Mouse (Mus musculus) embryonic facial prominence, embryonic 14.5 days (tissue): Measurements from ENCODE around the gene Qsox2. TPM values are rescaled to one million over a fixed set of nuclear protein-coding genes. Genes with fewer than 3 reads are reported as not detected.

Experiments
- ATAC-seq: fragments of 200-750 bp; cut with Nextera tagmentation; 2 replicates; pipeline ENCODE4 v1.8.0; 2017; ENCODE audit warnings: low read depth, moderate number of reproducible peaks, moderate TSS enrichment
- DNase-seq: peaks from one replicate; pipeline ENCODE4 v3.0.0-alpha.2; 2015; ENCODE audit warnings: low spot score
- H3K27ac ChIP-seq: fragments of 300-500 bp; sonication (generic); replicated peaks from 2 replicates; pipeline ENCODE4 v1.5.1; 2014; ENCODE audit warnings: low read depth, mild to moderate bottlenecking, low read length, moderate library complexity
- H3K27me3 ChIP-seq: fragments of 300-500 bp; sonication (generic); replicated peaks from 2 replicates; pipeline ENCODE4 v1.6.1; 2014; ENCODE audit warnings: low read length; ENCODE audit not compliant: control insufficient read depth, insufficient read depth
- H3K36me3 ChIP-seq: fragments of 300-500 bp; sonication (generic); 2 replicates; pipeline ENCODE4 v1.6.1; 2014; ENCODE audit warnings: low read length, mixed read lengths; ENCODE audit not compliant: control insufficient read depth, insufficient read depth
- H3K4me1 ChIP-seq: fragments of 300-500 bp; sonication (generic); 2 replicates; pipeline ENCODE4 v1.6.1; 2014; ENCODE audit warnings: antibody characterized with exemption, low read length; ENCODE audit not compliant: control insufficient read depth, insufficient read depth
- H3K4me2 ChIP-seq: fragments of 300-500 bp; sonication (generic); 2 replicates; pipeline ENCODE4 v1.6.1; 2014; ENCODE audit warnings: low read depth, mild to moderate bottlenecking, low read length, moderate library complexity, mixed read lengths
- H3K4me3 ChIP-seq: fragments of 300-500 bp; sonication (generic); 2 replicates; pipeline ENCODE4 v1.5.1; 2014; ENCODE audit warnings: low read depth, mild to moderate bottlenecking, low read length
- H3K9ac ChIP-seq: fragments of 300-500 bp; sonication (generic); 2 replicates; pipeline ENCODE4 v1.6.1; 2014; ENCODE audit warnings: low read depth, mild to moderate bottlenecking, low read length, moderate library complexity, mixed read lengths
- H3K9me3 ChIP-seq: fragments of 300-500 bp; sonication (generic); 2 replicates; pipeline ENCODE4 v1.6.1; 2016; ENCODE audit warnings: low read length; ENCODE audit not compliant: control insufficient read depth
- WGBS: fragments of 180-500 bp; shearing (Covaris S2); extraction: QIAGEN DNeasy Blood & Tissue Kit; methylation state at CpG from one replicate; pipeline ENCODE4 v1.1.7; 2014; 5-methylcytosine and 5-hydroxymethylcytosine counted together
- polyA plus RNA-seq: library from polyadenylated mRNA; unstranded; fragments of >200 nt; fragmentation: Nextera tagmentation; extraction: Ambion mirVana; gene quantifications from 2 replicates; pipeline ENCODE4 v1.2.1, GENCODE M21; 2014

Gene Qsox2
- polyA plus RNA-seq, result 17.2 and 18.4 TPM in 2 replicates

- Histone ChIP-seq H3K36me3 (no peaks in the 10 kb centered on the region), H3K27me3 (no peaks in the 10 kb centered on the region), H3K4me3 (peak within 1 kb of the TSS; percentile 88), H3K9ac (peak within 1 kb of the TSS; percentile 87), H3K4me1 (peaks cover 8% of the 10 kb centered on the region; the same call in 1 of the 2 replicates), H3K27ac (peak within 1 kb of the TSS; percentile 79), H3K9me3 (no peaks in the 10 kb centered on the region), H3K4me2 (peak within 1 kb of the TSS; percentile 84)
- ATAC-seq (peak; percentile 92), DNase-seq (peak; percentile 96)
- 1% methylated on average over 33 of the region's 36 CpGs for WGBS
Observed at GRCm38 (mm10) chr2:26237290-26237782, at the start of gene Qsox2. Gene Qsox2 (minus strand): TSS chr2:26237525.

DNA sequence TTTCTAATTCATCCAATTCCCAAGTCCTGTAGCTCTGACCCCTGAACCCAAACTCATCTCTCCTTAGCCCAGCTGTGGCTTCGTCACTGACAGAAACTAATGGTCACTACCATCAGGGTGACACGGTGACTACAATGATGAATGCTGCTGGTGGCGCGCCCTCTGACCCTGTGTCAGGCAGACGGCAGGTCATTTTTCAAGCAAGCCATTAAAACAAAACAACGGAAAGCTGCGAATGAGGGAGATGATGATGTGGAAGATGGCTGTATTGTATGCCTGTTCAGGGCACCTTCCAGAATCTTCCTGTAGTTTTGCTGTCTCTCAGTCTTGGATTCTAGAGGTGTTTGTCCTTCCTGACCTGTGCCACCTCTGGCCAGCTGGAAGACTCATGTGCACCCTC is 49.1 kb upstream of the Qsox2 start:
- Histone ChIP-seq H3K4me2 (no peak overlapping the region), H3K4me3 (no peak overlapping the region), H3K36me3 (no peaks in the 10 kb centered on the region), H3K27me3 (no peaks in the 10 kb centered on the region), H3K4me1 (no peaks in the 10 kb centered on the region), H3K9me3 (no peaks in the 10 kb centered on the region), H3K9ac (no peak overlapping the region), H3K27ac (no peak overlapping the region)
- ATAC-seq (no peak), DNase-seq (no peak)
- 55% methylated on average over 7 of the region's 7 CpGs for WGBS

- ATAC-seq (0 out of 2 replicates have a peak, but pooled peaks have one; percentile 33), DNase-seq (no peak)
- Histone ChIP-seq H3K9ac (no peak overlapping the region), H3K9me3 (no peaks in the 10 kb centered on the region), H3K4me2 (no peak overlapping the region), H3K36me3 (no peaks in the 10 kb centered on the region), H3K4me3 (no peak overlapping the region), H3K27me3 (no peaks in the 10 kb centered on the region), H3K27ac (no peak overlapping the region), H3K4me1 (no peaks in the 10 kb centered on the region)
- 59% methylated on average over 7 of the region's 7 CpGs for WGBS
Observed at GRCm38 (mm10) chr2:26285804-26286203, 48.5 kb upstream of the Qsox2 start.

DNA sequence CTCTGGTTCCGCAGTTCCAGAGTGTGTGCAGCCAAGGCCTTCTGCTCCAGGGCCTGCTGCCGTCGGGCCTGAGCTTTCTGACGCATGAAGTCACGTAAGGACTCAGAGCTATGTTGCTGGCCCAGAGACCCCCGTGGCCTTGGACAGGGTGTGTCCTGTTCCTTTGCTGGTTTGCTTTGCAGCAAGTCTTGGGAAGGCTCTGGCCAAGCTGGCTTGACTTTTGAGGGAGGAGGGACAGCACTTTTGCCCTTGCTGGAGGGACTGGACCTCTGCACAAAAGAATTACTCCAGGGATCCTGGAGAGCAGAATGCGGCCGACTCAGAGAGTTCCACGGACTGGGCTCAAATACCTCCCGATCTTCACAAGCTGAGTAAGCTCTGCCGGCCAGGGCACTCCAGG is 43.3 kb upstream of the Qsox2 start:
- no peaks in the 10 kb centered on the region for H3K9me3 ChIP-seq
- no peak overlapping the region for H3K27ac ChIP-seq
- no peak overlapping the region for H3K4me3 ChIP-seq
- no peaks in the 10 kb centered on the region for H3K4me1 ChIP-seq
- 77% methylated on average over 11 of the region's 11 CpGs for WGBS
- no peak overlapping the region for H3K4me2 ChIP-seq
- no peak overlapping the region for H3K9ac ChIP-seq
- DNase-seq (no peak), ATAC-seq (no peak)
- H3K36me3 ChIP-seq, result no peaks in the 10 kb centered on the region
- H3K27me3 ChIP-seq, result no peaks in the 10 kb centered on the region

- WGBS, result 70% methylated on average over 3 of the region's 3 CpGs
- Histone ChIP-seq H3K4me3 (no peak overlapping the region), H3K27ac (no peak overlapping the region), H3K36me3 (no peaks in the 10 kb centered on the region), H3K4me2 (no peak overlapping the region), H3K9me3 (no peaks in the 10 kb centered on the region), H3K4me1 (no peaks in the 10 kb centered on the region), H3K9ac (no peak overlapping the region), H3K27me3 (no peaks in the 10 kb centered on the region)
- no peak for DNase-seq
- ATAC-seq, result peak; percentile 50; the same call in 1 of the 2 replicates
Observed at GRCm38 (mm10) chr2:26279712-26280111, 42.4 kb upstream of the Qsox2 start.

GRCm38 (mm10) chr2:26273611-26274010 is 36.3 kb upstream of the Qsox2 start:
- H3K4me1 ChIP-seq, result no peaks in the 10 kb centered on the region
- no peak overlapping the region for H3K9ac ChIP-seq
- ATAC-seq (peak; percentile 66), DNase-seq (peak; percentile 81)
- WGBS, result 17% methylated on average over 7 of the region's 7 CpGs
- H3K27me3 ChIP-seq, result no peaks in the 10 kb centered on the region
- H3K4me2 ChIP-seq, result no peak overlapping the region
- H3K4me3 ChIP-seq, result no peak overlapping the region
- no peak overlapping the region for H3K27ac ChIP-seq
- no peaks in the 10 kb centered on the region for H3K9me3 ChIP-seq
- no peaks in the 10 kb centered on the region for H3K36me3 ChIP-seq

DNA sequence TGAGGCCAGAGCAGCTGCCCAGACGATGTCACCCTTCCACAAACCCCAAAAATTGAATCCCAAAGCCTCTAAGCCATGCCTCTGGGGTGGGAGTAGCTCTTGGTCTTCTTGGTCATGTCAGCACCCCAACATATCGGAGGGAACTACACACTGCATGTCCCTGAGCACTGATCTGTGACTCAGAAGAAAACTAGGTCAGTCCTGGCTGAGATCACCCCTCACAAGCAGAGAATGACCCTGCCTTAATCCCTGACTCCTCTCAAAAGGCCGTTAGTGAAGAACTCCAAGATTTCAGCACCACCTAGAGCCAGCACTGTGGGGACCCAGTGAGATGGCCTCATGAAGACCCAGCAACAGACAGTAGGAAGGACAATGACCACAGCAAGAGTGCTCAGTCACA is 30.9 kb upstream of the Qsox2 start:
- Histone ChIP-seq H3K4me3 (no peak overlapping the region), H3K36me3 (no peaks in the 10 kb centered on the region), H3K27ac (no peak overlapping the region), H3K9me3 (no peaks in the 10 kb centered on the region), H3K27me3 (no peaks in the 10 kb centered on the region), H3K4me2 (no peak overlapping the region), H3K4me1 (no peaks in the 10 kb centered on the region), H3K9ac (no peak overlapping the region)
- ATAC-seq, result no peak
- 65% methylated on average over 3 of the region's 3 CpGs for WGBS
- no peak for DNase-seq

GRCm38 (mm10) chr2:26266066-26266742 is 28.9 kb upstream of the Qsox2 start:
- WGBS, result 72% methylated on average over 10 of the region's 10 CpGs

GRCm38 (mm10) chr2:26265095-26265494 is 27.8 kb upstream of the Qsox2 start:
- Histone ChIP-seq H3K36me3 (no peaks in the 10 kb centered on the region), H3K9ac (no peak overlapping the region), H3K9me3 (no peaks in the 10 kb centered on the region), H3K27me3 (no peaks in the 10 kb centered on the region), H3K27ac (no peak overlapping the region; the same call in 1 of the 2 replicates), H3K4me2 (no peak overlapping the region), H3K4me1 (no peaks in the 10 kb centered on the region), H3K4me3 (no peak overlapping the region)
- DNase-seq (peak; percentile 66), ATAC-seq (no peak)
- WGBS, result 58% methylated on average over 2 of the region's 2 CpGs

More at GRCm38 (mm10) chr2:26266066-26266742, 28.9 kb upstream of the Qsox2 start:
- no peak overlapping the region for H3K9ac ChIP-seq
- H3K9me3 ChIP-seq, result no peaks in the 10 kb centered on the region
- H3K36me3 ChIP-seq, result no peaks in the 10 kb centered on the region
- ATAC-seq (no peak), DNase-seq (peak; percentile 26)
- no peak overlapping the region for H3K27ac ChIP-seq
- H3K4me2 ChIP-seq, result no peak overlapping the region
- H3K4me1 ChIP-seq, result no peaks in the 10 kb centered on the region
- H3K27me3 ChIP-seq, result no peaks in the 10 kb centered on the region
- no peak overlapping the region for H3K4me3 ChIP-seq
